Mouse (Mus musculus): ENCODE measurements around the gene Nkpd1.

DNA sequence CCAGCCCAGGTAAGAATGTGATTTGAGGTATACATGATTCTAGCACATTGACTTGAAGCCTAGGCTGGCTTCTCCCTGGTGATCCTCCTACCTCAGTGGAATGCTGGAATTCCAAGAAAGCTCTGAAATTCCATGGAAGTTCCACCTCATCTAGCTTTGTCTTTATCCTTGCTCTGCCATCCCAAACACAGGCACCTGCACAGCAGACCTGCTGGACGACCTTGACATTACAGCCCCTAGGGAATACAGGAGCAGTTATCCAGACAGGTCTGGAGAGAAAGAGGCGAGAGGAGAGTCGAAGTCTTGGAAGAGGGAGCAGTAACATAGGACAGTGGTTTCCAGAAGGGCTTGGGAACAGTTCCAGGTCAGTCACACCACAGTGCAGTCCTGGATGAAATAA is 52.0 kb downstream of the Nkpd1 start:
- no peak for TF ChIP-seq CTCF (IDR thresholded peaks at IDR 0.05; ENCODE audit: low read depth, low read length)
- no peak for TF ChIP-seq POLR2A (IDR thresholded peaks at IDR 0.05; ENCODE audit: borderline replicate concordance, low read depth, low read length)
